17 mouse cellular contexts compared by ENCODE assay signal in genomic region chr9:103146257-103146656, GRCm38 (mm10). TPM values are rescaled to one million over a fixed set of nuclear protein-coding genes. Genes with fewer than 3 reads are reported as not detected.
DNase-seq lines count a peak whose midpoint lies in the region; ATAC-seq lines count a peak whose summit lies in the region.
"Had no signal": no experiment of that assay in that cellular context is flagged by ENCODE, and none has a peak within 500 bp of the region (broad histone marks: within the 10 kb centered on the region; RNA-seq: fewer than 3 reads in every experiment).

No protein-coding gene starts in this region.

- no peak for DNase-seq in hindbrain, embryonic 10.5 days (ENCODE audit: low spot score)
- no peak for DNase-seq in left cerebral cortex, adult 9 months (ENCODE audit: low spot score in 2 of 2)
- DNase-seq in heart, embryonic 10.5 days (ENCODE audit: low spot score): no peak
- no peak for DNase-seq in cerebellum, postnatal 10 days
- no peak for DNase-seq in ovary, postnatal 14 days (ENCODE audit: low spot score)
- DNase-seq: adrenal gland, postnatal 14 days; cerebellum, postnatal 25 days; liver, embryonic 13.5 days had no signal

- H3K4me2 ChIP-seq in midbrain, embryonic 12.5 days (replicated peaks): no peak overlapping the region
- H3K4me2 ChIP-seq: heart, embryonic 15.5 days; liver, embryonic 13.5 days had no signal

- 76% methylated on average over 10 of the region's 10 CpGs for WGBS in hindbrain, embryonic 10.5 days
- 74% methylated on average over 10 of the region's 10 CpGs for WGBS in midbrain, embryonic 12.5 days
- WGBS in heart, embryonic 10.5 days: 84% methylated on average over 10 of the region's 10 CpGs

- H3K36me3 ChIP-seq in megakaryocyte, embryonic 14.5 days (replicated peaks; ENCODE audit: low read length): no peaks in the 10 kb centered on the region
- H3K36me3 ChIP-seq in hindbrain, embryonic 10.5 days: peaks cover 34% of the 10 kb centered on the region
- H3K36me3 ChIP-seq in midbrain, embryonic 12.5 days: peaks cover 26% of the 10 kb centered on the region
- no peaks in the 10 kb centered on the region for H3K36me3 ChIP-seq in heart, embryonic 10.5 days
- H3K36me3 ChIP-seq: embryonic facial prominence, embryonic 15.5 days; heart, embryonic 15.5 days; limb, embryonic 10.5 days; liver, embryonic 13.5 days had no signal

- H3K4me3 ChIP-seq in megakaryocyte, embryonic 14.5 days (replicated peaks): peak overlapping the region; percentile 43
- H3K4me3 ChIP-seq in hindbrain, embryonic 10.5 days: no peak overlapping the region
- no peak overlapping the region for H3K4me3 ChIP-seq in midbrain, embryonic 12.5 days
- no peak overlapping the region for H3K4me3 ChIP-seq in heart, embryonic 10.5 days
- H3K4me3 ChIP-seq: embryonic facial prominence, embryonic 15.5 days; heart, embryonic 15.5 days; limb, embryonic 10.5 days; liver, embryonic 13.5 days had no signal

- H3K27ac ChIP-seq in hindbrain, embryonic 10.5 days: peak overlapping the region; percentile 80
- H3K27ac ChIP-seq in midbrain, embryonic 12.5 days (replicated peaks): peak overlapping the region; percentile 69
- no peak overlapping the region for H3K27ac ChIP-seq in heart, embryonic 10.5 days
- H3K27ac ChIP-seq: embryonic facial prominence, embryonic 15.5 days; heart, embryonic 15.5 days; kidney, postnatal 0 days; limb, embryonic 10.5 days; liver, embryonic 13.5 days had no signal

- no peak overlapping the region for H3K9ac ChIP-seq in midbrain, embryonic 12.5 days (replicated peaks)
- H3K9ac ChIP-seq: embryonic facial prominence, embryonic 15.5 days; heart, embryonic 15.5 days; liver, embryonic 13.5 days had no signal

- no peaks in the 10 kb centered on the region for H3K9me3 ChIP-seq in megakaryocyte, embryonic 14.5 days
- H3K9me3 ChIP-seq in hindbrain, embryonic 10.5 days: no peaks in the 10 kb centered on the region
- H3K9me3 ChIP-seq in midbrain, embryonic 12.5 days: no peaks in the 10 kb centered on the region
- H3K9me3 ChIP-seq in heart, embryonic 10.5 days: no peaks in the 10 kb centered on the region
- H3K9me3 ChIP-seq: embryonic facial prominence, embryonic 15.5 days; heart, embryonic 15.5 days; limb, embryonic 10.5 days; liver, embryonic 13.5 days had no signal

- no peak for ATAC-seq in megakaryocyte, adult 5-6 weeks (ENCODE audit: poor library complexity, severe bottlenecking)
- ATAC-seq in midbrain, embryonic 12.5 days (ENCODE audit: low FRiP score, low read depth): peak; percentile 61
- ATAC-seq: inflammation-experienced regulatory T-cells, adult 6 months; lung, postnatal 0 days had no signal

- H3K27me3 ChIP-seq in megakaryocyte, embryonic 14.5 days (replicated peaks): peaks cover 11% of the 10 kb centered on the region
- H3K27me3 ChIP-seq in hindbrain, embryonic 10.5 days (ENCODE audit: insufficient read depth, poor library complexity, severe bottlenecking): no peaks in the 10 kb centered on the region
- no peaks in the 10 kb centered on the region for H3K27me3 ChIP-seq in midbrain, embryonic 12.5 days
- no peaks in the 10 kb centered on the region for H3K27me3 ChIP-seq in heart, embryonic 10.5 days (ENCODE audit: insufficient read depth, poor library complexity, severe bottlenecking)
- H3K27me3 ChIP-seq: embryonic facial prominence, embryonic 15.5 days; heart, embryonic 15.5 days; liver, embryonic 13.5 days had no signal

- peaks cover 10% of the 10 kb centered on the region; the same call in 1 of the 2 replicates for H3K4me1 ChIP-seq in megakaryocyte, embryonic 14.5 days
- peaks cover 46% of the 10 kb centered on the region for H3K4me1 ChIP-seq in hindbrain, embryonic 10.5 days (replicated peaks)
- peaks cover 49% of the 10 kb centered on the region for H3K4me1 ChIP-seq in midbrain, embryonic 12.5 days
- H3K4me1 ChIP-seq in heart, embryonic 10.5 days: peaks cover 48% of the 10 kb centered on the region
- H3K4me1 ChIP-seq: liver, embryonic 13.5 days had no signal

RNA-seq across cellular contexts. Expression of gene Rab6b, which starts 34.7 kb away (rescaled TPM):
- not detected in 2 replicates for polyA plus RNA-seq in megakaryocyte, embryonic 14.5 days (2012; ENCODE audit: insufficient read depth, low replicate concordance)
- 0.84 and 1.2 TPM in 2 replicates for total RNA-seq in megakaryocyte, adult 5-6 weeks (2015)
- total RNA-seq in megakaryocyte, adult 5-6 weeks (2017): 0.15 and 0.41 TPM in 2 replicates
- 17.0 and 29.0 TPM in 2 replicates for polyA plus RNA-seq in hindbrain, embryonic 10.5 days (2016; fragmentation: Nextera tagmentation; extraction: Ambion mirVana)
- 38.2 and 47.2 TPM in 2 replicates for polyA plus RNA-seq in midbrain, embryonic 12.5 days (2016; fragmentation: Nextera tagmentation; extraction: Ambion mirVana)
- polyA plus RNA-seq in heart, embryonic 10.5 days (2016; fragmentation: Nextera tagmentation; extraction: Ambion mirVana): 2.3 and 2.7 TPM in 2 replicates

RNA-seq across cellular contexts. Expression of gene Srprb, which starts 55.7 kb away (rescaled TPM):
- 22.2 and 55.1 TPM in 2 replicates for polyA plus RNA-seq in megakaryocyte, embryonic 14.5 days (2012; ENCODE audit: insufficient read depth, low replicate concordance)
- total RNA-seq in megakaryocyte, adult 5-6 weeks (2015): 10.8 and 12.1 TPM in 2 replicates
- total RNA-seq in megakaryocyte, adult 5-6 weeks (2017): 10.8 and 13.2 TPM in 2 replicates
- 62.0 and 69.7 TPM in 2 replicates for polyA plus RNA-seq in hindbrain, embryonic 10.5 days (2016; fragmentation: Nextera tagmentation; extraction: Ambion mirVana)
- polyA plus RNA-seq in midbrain, embryonic 12.5 days (2016; fragmentation: Nextera tagmentation; extraction: Ambion mirVana): 55.2 and 55.5 TPM in 2 replicates
- polyA plus RNA-seq in heart, embryonic 10.5 days (2016; fragmentation: Nextera tagmentation; extraction: Ambion mirVana): 55.6 and 61.9 TPM in 2 replicates
